Mouse (Mus musculus) megakaryocyte, embryonic 14.5 days (primary cell): ENCODE measurements around the gene Hebp1.

Source experiments
- FLI1 ChIP-seq: IDR thresholded peaks from 2 replicates; pipeline ENCODE4 v1.6.1; 2012; ENCODE audit warnings: low read length, inconsistent platforms, mixed read lengths
- GATA1 ChIP-seq: IDR thresholded peaks from 3 replicates; pipeline ENCODE4 v1.6.1; 2012; ENCODE audit warnings: mixed read lengths, low read length, inconsistent platforms, borderline replicate concordance

DNA sequence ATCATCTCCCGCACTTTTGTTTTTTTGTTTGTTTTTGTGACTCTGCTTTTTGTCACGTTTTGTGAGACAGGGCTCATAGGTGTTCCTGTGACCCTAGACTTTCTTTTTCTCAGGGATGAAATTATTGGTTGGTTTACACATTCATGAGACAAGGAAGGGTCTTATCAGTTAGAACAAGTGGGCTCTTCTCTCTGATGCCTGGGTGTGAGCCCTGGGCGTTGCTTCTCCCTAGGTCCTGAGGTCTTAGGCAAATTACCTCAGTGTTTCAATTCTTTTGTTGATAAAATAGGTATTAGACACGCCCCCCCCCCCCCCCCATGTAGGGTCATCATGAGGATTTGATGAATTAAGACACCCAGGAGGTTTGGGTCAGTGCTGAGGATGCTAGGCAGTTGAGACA lies 7.0 kb upstream of the Hebp1 start:
- TF ChIP-seq GATA1 (no peak), FLI1 (no peak)
